Mouse (Mus musculus): Measurements from ENCODE around the gene Slc25a44.
"Not testable (repeated sequence)": the region's sequence is repeated elsewhere in the genome, so short reads cannot be mapped to it uniquely, and the experiment has no call there.

The Slc25a44 gene

GRCm38 (mm10) chr3:88450379-88451131, 25.6 kb upstream of the Slc25a44 start:
- in situ Hi-C loops (cut with MboI): no loop called here

GRCm38 (mm10) chr3:88449395-88450023, 24.6 kb upstream of the Slc25a44 start:
- in situ Hi-C loops (cut with MboI): no loop called here

- in situ Hi-C loops (cut with MboI): no loop called here
These were observed 23.5 kb upstream of the Slc25a44 start for GRCm38 (mm10) chr3:88448443-88448842.

GRCm38 (mm10) chr3:88447676-88448183, 22.8 kb upstream of the Slc25a44 start:
- in situ Hi-C loops (cut with MboI): no loop called here

GRCm38 (mm10) chr3:88446471-88447123, 21.7 kb upstream of the Slc25a44 start:
- in situ Hi-C loops (cut with MboI): no loop called here

- in situ Hi-C loops (cut with MboI): no loop called here
These were observed 17.9 kb upstream of the Slc25a44 start for GRCm38 (mm10) chr3:88442888-88443287.

GRCm38 (mm10) chr3:88442488-88442887, 17.5 kb upstream of the Slc25a44 start:
- in situ Hi-C loops (cut with MboI): no loop called here

- in situ Hi-C loops (cut with MboI): no loop called here
These were observed 15.8 kb upstream of the Slc25a44 start for GRCm38 (mm10) chr3:88440500-88441381.

GRCm38 (mm10) chr3:88439582-88439981, 14.6 kb upstream of the Slc25a44 start:
- in situ Hi-C loops (cut with MboI): no loop called here

- in situ Hi-C loops (cut with MboI): no loop called here
These were observed 12.5 kb upstream of the Slc25a44 start for GRCm38 (mm10) chr3:88437454-88437853.

- in situ Hi-C loops (cut with MboI): no loop called here
These were observed 11.7 kb upstream of the Slc25a44 start for GRCm38 (mm10) chr3:88436395-88437201.

GRCm38 (mm10) chr3:88435515-88435914, 10.6 kb upstream of the Slc25a44 start:
- in situ Hi-C loops (cut with MboI): no loop called here

GRCm38 (mm10) chr3:88428639-88429038, 3.7 kb upstream of the Slc25a44 start:
- in situ Hi-C loops (cut with MboI): not testable (repeated sequence)

GRCm38 (mm10) chr3:88427342-88427905, 2.5 kb upstream of the Slc25a44 start:
- in situ Hi-C loops (cut with MboI): no loop called here

- in situ Hi-C loops (cut with MboI): no loop called here
These were observed 925 bp upstream of the Slc25a44 start for GRCm38 (mm10) chr3:88425708-88426420.

GRCm38 (mm10) chr3:88425330-88425689, 371 bp upstream of the Slc25a44 start:
- in situ Hi-C loops (cut with MboI): no loop called here

- in situ Hi-C loops (cut with MboI): no loop called here
These were observed 2.8 kb downstream of the Slc25a44 start for GRCm38 (mm10) chr3:88422020-88422720.

- in situ Hi-C loops (cut with MboI): no loop called here
These were observed 4.2 kb downstream of the Slc25a44 start for GRCm38 (mm10) chr3:88420771-88421170.

- in situ Hi-C loops (cut with MboI): no loop called here
These were observed 6.9 kb downstream of the Slc25a44 start for GRCm38 (mm10) chr3:88418016-88418415.
